Mouse (Mus musculus) CH12.LX (cell line): ENCODE data around the gene AL732309.1. TPM values are rescaled to one million over a fixed set of nuclear protein-coding genes. Genes with fewer than 3 reads are reported as not detected.

Source experiments
- DNase-seq: peaks from one replicate; pipeline ENCODE4 v3.0.0-alpha.2; 2013; ENCODE audit errors: extremely low read depth
- H3K27ac ChIP-seq: 2 replicates; pipeline ENCODE4 v1.5.1; 2012; ENCODE audit warnings: low read depth, mild to moderate bottlenecking, control low read depth, moderate library complexity; ENCODE audit not compliant: insufficient read depth
- H3K27me3 ChIP-seq: replicated peaks from 2 replicates; pipeline ENCODE3; 2012; ENCODE audit warnings: inconsistent platforms
- H3K36me3 ChIP-seq, 2 experiments: replicated peaks in 1 of 2; 2 replicates each; pipeline versions ENCODE3 to v1.6.1; 2012; ENCODE audit warnings: inconsistent platforms in 1 of 2, low read length in 1 of 2, mild to moderate bottlenecking in 1 of 2, mixed read lengths in 1 of 2, moderate library complexity in 1 of 2; ENCODE audit not compliant: control insufficient read depth in 1 of 2, insufficient read depth in 1 of 2
- H3K4me1 ChIP-seq, 2 experiments: 2 replicates each; pipeline ENCODE4 v1.6.1; 2012; ENCODE audit warnings: inconsistent platforms in 1 of 2, moderate library complexity in 1 of 2; ENCODE audit not compliant: insufficient read depth in 2 of 2, control insufficient read depth in 1 of 2
- H3K4me2 ChIP-seq: 2 replicates; pipeline ENCODE4 v1.6.1; 2012; ENCODE audit warnings: low read depth, mild to moderate bottlenecking, control low read depth; ENCODE audit not compliant: poor library complexity, insufficient read depth, severe bottlenecking
- H3K4me3 ChIP-seq, 3 experiments: fragments of 150-350 bp in 1 of 3; sonication (generic) in 1 of 3; replicated peaks in 1 of 3; 2 replicates each; pipeline versions ENCODE3 to v1.5.1; 2011 to 2012; ENCODE audit warnings: low read depth in 2 of 3, low read length in 2 of 3, mild to moderate bottlenecking in 2 of 3, moderate library complexity in 2 of 3, control low read depth in 1 of 3, improper control_type of control experiment in 1 of 3, inconsistent platforms in 1 of 3, mixed read lengths in 1 of 3; ENCODE audit not compliant: poor library complexity in 1 of 3
- H3K79me2 ChIP-seq: replicated peaks from 2 replicates; pipeline ENCODE4 v1.6.1; 2012; ENCODE audit warnings: mild to moderate bottlenecking, moderate library complexity; ENCODE audit not compliant: control insufficient read depth, poor library complexity, insufficient read depth, severe bottlenecking; ENCODE audit errors: extremely low read depth
- H3K9ac ChIP-seq: 2 replicates; pipeline ENCODE4 v1.6.1; 2012; ENCODE audit warnings: low read depth, mild to moderate bottlenecking, control low read depth, moderate library complexity; ENCODE audit not compliant: insufficient read depth
- H3K9me3 ChIP-seq: replicated peaks from 2 replicates; pipeline ENCODE3; 2012; ENCODE audit warnings: low read length, inconsistent platforms, mixed read lengths
- CHD2 ChIP-seq: IDR thresholded peaks from 2 replicates; pipeline ENCODE4 v1.6.1; 2011; ENCODE audit warnings: low read length, improper control_type of control experiment
- ELF1 ChIP-seq: IDR thresholded peaks from 2 replicates; pipeline ENCODE4 v1.6.1; 2014; ENCODE audit warnings: low read depth, mild to moderate bottlenecking, inconsistent platforms, low read length, improper control_type of control experiment
- EP300 ChIP-seq: IDR thresholded peaks from 2 replicates; pipeline ENCODE4 v1.6.1; 2011; ENCODE audit warnings: low read length, improper control_type of control experiment
- GABPA ChIP-seq: IDR thresholded peaks from 2 replicates; pipeline ENCODE4 v1.6.1; 2012; ENCODE audit warnings: low read depth, low read length, improper control_type of control experiment, inconsistent platforms; ENCODE audit not compliant: insufficient replicate concordance
- HCFC1 ChIP-seq: IDR thresholded peaks from 2 replicates; pipeline ENCODE4 v1.6.1; 2012; ENCODE audit warnings: low read depth, mild to moderate bottlenecking, inconsistent platforms, low read length, improper control_type of control experiment
- JUND ChIP-seq: conservative IDR thresholded peaks from 2 replicates; pipeline ENCODE4 v1.6.1; 2011; ENCODE audit warnings: low read depth, low read length, improper control_type of control experiment
- KAT2A ChIP-seq: IDR thresholded peaks from 2 replicates; pipeline ENCODE4 v1.6.1; 2012; ENCODE audit warnings: low read length, improper control_type of control experiment, inconsistent platforms; ENCODE audit not compliant: insufficient replicate concordance
- MEF2A ChIP-seq: IDR thresholded peaks from 2 replicates; pipeline ENCODE4 v1.6.1; 2014; ENCODE audit warnings: low read depth, mild to moderate bottlenecking, inconsistent platforms, low read length, improper control_type of control experiment, borderline replicate concordance
- MXI1 ChIP-seq: IDR thresholded peaks from 2 replicates; pipeline ENCODE4 v1.6.1; 2011; ENCODE audit warnings: mild to moderate bottlenecking, low read depth, low read length, improper control_type of control experiment
- POLR2A ChIP-seq: IDR thresholded peaks from 2 replicates; pipeline ENCODE4 v1.6.1; 2011; ENCODE audit warnings: low read depth, mild to moderate bottlenecking, improper control_type of control experiment, low read length
- POLR2AphosphoS2 ChIP-seq: IDR thresholded peaks from 2 replicates; pipeline ENCODE4 v1.6.1; 2011; ENCODE audit warnings: low read depth, low read length, improper control_type of control experiment
- RCOR1 ChIP-seq: conservative IDR thresholded peaks from 2 replicates; pipeline ENCODE4 v1.6.1; 2012; ENCODE audit warnings: low read depth, mild to moderate bottlenecking, inconsistent platforms, low read length, improper control_type of control experiment
- TBP ChIP-seq: conservative IDR thresholded peaks from 2 replicates; pipeline ENCODE4 v1.6.1; 2011; ENCODE audit warnings: low read depth, low read length, improper control_type of control experiment
- TCF12 ChIP-seq: IDR thresholded peaks from 2 replicates; pipeline ENCODE4 v1.6.1; 2014; ENCODE audit warnings: low read depth, mild to moderate bottlenecking, inconsistent platforms, low read length, improper control_type of control experiment
- UBTF ChIP-seq: IDR thresholded peaks from 2 replicates; pipeline ENCODE4 v1.6.1; 2012; ENCODE audit warnings: low read depth, mild to moderate bottlenecking, inconsistent platforms, low read length, improper control_type of control experiment, moderate library complexity
- ZKSCAN1 ChIP-seq: IDR thresholded peaks from 2 replicates; pipeline ENCODE4 v1.6.1; 2012; ENCODE audit warnings: low read depth, inconsistent platforms, low read length, improper control_type of control experiment, borderline replicate concordance
- ZMIZ1 ChIP-seq: IDR thresholded peaks from 2 replicates; pipeline ENCODE4 v1.6.1; 2012; ENCODE audit warnings: low read depth, mild to moderate bottlenecking, inconsistent platforms, low read length, improper control_type of control experiment
- dilution Hi-C: fragments of 300-500 bp; cut with MboI; formaldehyde crosslinking; loops from 2 replicates; pipeline ENCODE4 v1.14.3; 2020; ENCODE audit warnings: low sequenced_read_pairs; ENCODE audit not compliant: extremely low pct_unique_long_range_greater_than_20kb, extremely low pct_ligation_motif_present
- in situ Hi-C: fragments of 300-500 bp; cut with MboI; formaldehyde crosslinking; loops from 3 replicates; pipeline ENCODE4 v1.14.3; 2019; ENCODE audit warnings: low sequenced_read_pairs, low pct_ligation_motif_present, low pct_unique_long_range_greater_than_20kb, mixed read lengths
- polyA plus RNA-seq: library from polyadenylated mRNA; unstranded; fragments of >175 nt; gene quantifications from 2 replicates; pipeline ENCODE4 v1.2.1, GENCODE M21; 2012; ENCODE audit warnings: low read depth; ENCODE audit not compliant: insufficient read length
- total RNA-seq, 2 experiments: library from RNA; depleted of rRNA; stranded (reverse); fragments of 300-350 nt in 1 of 2; fragments of >200 nt in 1 of 2; gene quantifications; 2 replicates each; pipeline ENCODE4 v1.2.3; 2012 to 2014

AL732309.1 gene
- total and polyA plus RNA-seq, 3 experiments: 4.5 to 8.9 (median 6.7) TPM

DNA sequence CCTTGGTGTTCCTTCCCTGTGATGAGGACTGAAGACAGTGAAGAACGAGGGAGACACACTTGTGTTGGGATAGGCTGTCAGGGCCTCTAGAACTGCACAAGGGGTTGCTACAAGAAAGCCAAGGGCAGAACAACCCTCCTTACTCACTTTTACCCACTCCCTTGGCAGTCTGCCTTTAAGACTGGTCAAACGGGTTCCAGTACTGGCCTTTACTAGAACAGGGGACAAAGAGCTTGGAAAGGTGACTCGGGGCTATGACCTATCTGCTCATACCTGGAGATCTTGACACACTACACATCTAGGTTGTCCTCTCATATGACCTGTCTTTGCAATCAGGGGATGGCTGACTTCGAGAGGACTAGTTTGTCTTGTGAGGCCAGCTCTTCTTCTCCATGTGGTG, 9.1 kb downstream of the AL732309.1 start:
- dilution Hi-C loops: no loop called here
- no peak for DNase-seq
- H3K36me3 ChIP-seq: no peaks in the 10 kb centered on the region
- no peaks in the 10 kb centered on the region for H3K79me2 ChIP-seq
- peaks cover 83% of the 10 kb centered on the region for H3K27me3 ChIP-seq
- H3K4me2 ChIP-seq: no peak overlapping the region
- TF ChIP-seq RCOR1 (no peak), POLR2AphosphoS2 (no peak), EP300 (no peak)
- no peaks in the 10 kb centered on the region for H3K9me3 ChIP-seq
- peaks cover 12 to 21% of the 10 kb centered on the region in 2 experiments for H3K4me1 ChIP-seq
- in situ Hi-C loops: no loop called here
- no peak overlapping the region for H3K9ac ChIP-seq
- H3K4me3 ChIP-seq: no peak overlapping the region
- H3K27ac ChIP-seq: no peak overlapping the region

GRCm38 (mm10) chr2:25236614-25237013, 10.0 kb downstream of the AL732309.1 start, which contains the start of gene Rnf224:
Gene Rnf224 (minus strand): TSS chr2:25236787.
- DNase-seq: no peak
- no peak for TF ChIP-seq MEF2A
- no peak for TF ChIP-seq EP300
- no peak for TF ChIP-seq TCF12
- TF ChIP-seq JUND: no peak
- no peak for TF ChIP-seq MXI1
- no peak for TF ChIP-seq HCFC1
- Histone ChIP-seq H3K4me2 (no peak within 1 kb of the TSS), H3K9me3 (no peaks in the 10 kb centered on the region), H3K36me3 (no peaks in the 10 kb centered on the region), H3K4me3 (no peak within 1 kb of the TSS), H3K9ac (no peak within 1 kb of the TSS), H3K27me3 (peaks cover 87% of the 10 kb centered on the region), H3K4me1 (peaks cover 11 to 20% of the 10 kb centered on the region in 2 experiments), H3K79me2 (no peaks in the 10 kb centered on the region), H3K27ac (no peak within 1 kb of the TSS)
- in situ Hi-C loops (no loop called here), dilution Hi-C loops (no loop called here)

DNA sequence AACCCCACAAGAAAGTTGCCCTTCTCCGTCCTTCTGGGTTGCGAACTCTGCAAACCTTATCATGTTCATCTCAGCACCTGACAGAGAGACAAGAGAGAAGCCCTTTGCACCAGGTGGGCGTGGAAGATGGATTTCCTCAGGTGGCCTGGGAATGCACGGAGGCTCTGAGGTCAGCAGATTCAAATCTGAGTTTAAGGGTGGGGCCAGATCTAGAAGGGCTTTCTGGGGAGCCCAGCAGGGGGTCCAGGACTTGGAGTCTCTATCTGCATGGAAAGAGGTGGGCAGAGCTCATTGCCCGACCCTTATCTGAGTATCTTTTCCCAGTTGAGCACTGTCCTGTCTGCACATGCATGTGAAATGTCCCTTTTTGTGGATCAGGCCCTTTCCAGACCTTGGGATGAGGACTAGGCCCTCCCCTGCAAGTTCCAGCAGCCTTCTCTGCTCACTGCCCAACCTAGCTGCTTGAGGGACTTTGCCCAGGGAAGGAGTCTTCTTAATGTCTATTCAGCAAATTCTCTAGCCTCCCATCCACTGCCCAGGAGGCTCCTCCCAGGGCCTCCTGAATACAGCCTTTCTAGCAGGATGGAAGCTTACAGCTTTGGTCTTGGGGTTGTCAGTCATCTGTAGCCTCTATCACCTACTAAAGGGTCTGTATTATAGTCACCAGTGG, 12.0 kb downstream of the AL732309.1 start:
- H3K27me3 ChIP-seq: peaks cover 96% of the 10 kb centered on the region
- peaks cover 4 to 5% of the 10 kb centered on the region in 2 experiments; a peak in 3 of 4 replicates for H3K4me1 ChIP-seq
- no peaks in the 10 kb centered on the region for H3K9me3 ChIP-seq
- H3K79me2 ChIP-seq: no peaks in the 10 kb centered on the region
- no peak overlapping the region for H3K4me3 ChIP-seq
- no peak for TF ChIP-seq TCF12
- TF ChIP-seq POLR2A: no peak
- no peak for TF ChIP-seq KAT2A
- TF ChIP-seq GABPA: no peak
- TF ChIP-seq CHD2: no peak
- no peak for TF ChIP-seq JUND
- no peak for TF ChIP-seq TBP
- TF ChIP-seq ZKSCAN1: no peak
- TF ChIP-seq UBTF: no peak
- TF ChIP-seq ZMIZ1: no peak
- TF ChIP-seq ELF1: no peak
- no peak overlapping the region for H3K27ac ChIP-seq
- no peaks in the 10 kb centered on the region for H3K36me3 ChIP-seq
- H3K4me2 ChIP-seq: no peak overlapping the region
- H3K9ac ChIP-seq: no peak overlapping the region
- dilution Hi-C loops: no loop called here
- no peak for DNase-seq
- in situ Hi-C loops: no loop called here
